Mouse (Mus musculus) forebrain, embryonic 12.5 days (tissue): ENCODE measurements at regions not wholly inside any gene's neighbourhood (a gene's known extent, or its start where the extent isn't known, plus 50 kb on each side); places are given as distances from the start of the nearest gene placed in this dataset.
A peak's percentile ranks its signal among the peaks of the same experiment; 100 is the strongest.

Experiments
- ATAC-seq: fragments of 200-750 bp; cut with Nextera tagmentation; 2 replicates; pipeline ENCODE4 v1.8.0; 2017; ENCODE audit warnings: moderate TSS enrichment; ENCODE audit not compliant: low FRiP score
- H3K27ac ChIP-seq: fragments of 300-500 bp; sonication (generic); 2 replicates; pipeline ENCODE4 v1.5.1; 2016; ENCODE audit warnings: mild to moderate bottlenecking
- H3K27me3 ChIP-seq: fragments of 300-500 bp; sonication (generic); 2 replicates; pipeline ENCODE4 v1.6.1; 2016; ENCODE audit warnings: mild to moderate bottlenecking
- H3K36me3 ChIP-seq: fragments of 300-500 bp; sonication (generic); replicated peaks from 2 replicates; pipeline ENCODE4 v1.6.1; 2016; ENCODE audit warnings: mild to moderate bottlenecking
- H3K4me1 ChIP-seq: fragments of 300-500 bp; sonication (generic); 2 replicates; pipeline ENCODE4 v1.6.1; 2016
- H3K4me2 ChIP-seq: fragments of 300-500 bp; sonication (generic); 2 replicates; pipeline ENCODE4 v1.6.1; 2016; ENCODE audit warnings: mild to moderate bottlenecking, moderate library complexity
- H3K4me3 ChIP-seq: fragments of 300-500 bp; sonication (generic); replicated peaks from 2 replicates; pipeline ENCODE4 v1.5.1; 2016; ENCODE audit warnings: mild to moderate bottlenecking
- H3K9ac ChIP-seq: fragments of 300-500 bp; sonication (generic); 2 replicates; pipeline ENCODE4 v1.6.1; 2016; ENCODE audit warnings: mild to moderate bottlenecking
- H3K9me3 ChIP-seq: fragments of 300-500 bp; sonication (generic); 2 replicates; pipeline ENCODE4 v1.6.1; 2016
- WGBS: fragments of 180-500 bp; shearing (Covaris S2); methylation state at CpG from one replicate; pipeline ENCODE4 v1.1.7; 2016; 5-methylcytosine and 5-hydroxymethylcytosine counted together

DNA sequence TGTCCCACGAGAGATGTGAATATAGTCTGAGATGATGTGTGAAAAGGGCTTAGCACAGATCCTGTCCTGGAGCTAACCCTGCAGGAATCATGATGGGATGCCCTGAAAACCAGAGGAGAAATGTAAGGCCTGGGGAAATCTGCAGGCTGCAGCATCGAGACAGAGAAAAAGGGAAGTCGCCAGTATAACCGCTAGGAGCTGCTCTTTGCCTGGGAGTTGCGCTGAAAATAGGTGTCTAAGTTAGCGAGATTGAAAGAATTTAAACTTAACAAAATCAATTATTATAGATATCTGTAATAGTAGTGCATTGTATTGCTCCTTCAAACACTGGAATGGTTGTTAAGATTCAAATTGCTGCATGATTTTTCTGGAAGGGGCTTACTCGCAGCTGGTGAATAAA, 155.5 kb upstream of the Pdcd1 start:
- no peaks in the 10 kb centered on the region for H3K4me1 ChIP-seq
- H3K27me3 ChIP-seq: no peaks in the 10 kb centered on the region
- no peak overlapping the region for H3K4me2 ChIP-seq
- no peak for ATAC-seq
- H3K27ac ChIP-seq: no peak overlapping the region
- 89% methylated on average over 7 of the region's 7 CpGs for WGBS
- H3K9ac ChIP-seq: no peak overlapping the region
- no peaks in the 10 kb centered on the region for H3K9me3 ChIP-seq
- H3K36me3 ChIP-seq: no peaks in the 10 kb centered on the region
- H3K4me3 ChIP-seq: no peak overlapping the region

DNA sequence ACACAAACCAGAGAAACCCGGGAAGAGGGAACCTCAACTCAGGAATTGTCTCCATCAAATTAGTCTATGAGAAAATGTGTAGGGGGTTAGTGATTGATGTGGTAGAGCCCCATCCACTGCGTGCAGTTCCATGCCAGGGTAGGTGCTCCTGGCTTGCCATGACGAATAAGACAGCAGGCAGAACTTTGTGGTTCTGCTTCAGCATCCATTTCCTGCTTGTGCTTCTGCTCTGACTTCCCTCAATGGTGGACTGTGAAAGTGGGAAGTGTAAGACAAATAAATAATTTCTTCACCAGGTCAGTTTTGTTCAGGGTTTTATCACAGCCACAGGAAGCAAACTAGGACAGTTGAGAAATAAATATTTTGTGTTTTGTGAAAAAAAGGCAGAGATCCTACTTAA, 150.9 kb upstream of the Pdcd1 start:
- H3K27ac ChIP-seq: no peak overlapping the region
- H3K36me3 ChIP-seq: no peaks in the 10 kb centered on the region
- H3K27me3 ChIP-seq: no peaks in the 10 kb centered on the region
- ATAC-seq: no peak
- 91% methylated on average over 3 of the region's 3 CpGs for WGBS
- no peaks in the 10 kb centered on the region for H3K4me1 ChIP-seq
- H3K4me3 ChIP-seq: no peak overlapping the region
- H3K9ac ChIP-seq: no peak overlapping the region
- no peaks in the 10 kb centered on the region for H3K9me3 ChIP-seq
- H3K4me2 ChIP-seq: no peak overlapping the region

GRCm38 (mm10) chr1:94183876-94184275, 131.5 kb upstream of the Pdcd1 start:
- Histone ChIP-seq H3K27ac (no peak overlapping the region), H3K4me1 (no peaks in the 10 kb centered on the region), H3K4me2 (no peak overlapping the region), H3K36me3 (no peaks in the 10 kb centered on the region), H3K27me3 (no peaks in the 10 kb centered on the region), H3K9ac (no peak overlapping the region), H3K4me3 (no peak overlapping the region), H3K9me3 (no peaks in the 10 kb centered on the region)
- ATAC-seq: no peak
- 81% methylated on average over 2 of the region's 2 CpGs for WGBS

DNA sequence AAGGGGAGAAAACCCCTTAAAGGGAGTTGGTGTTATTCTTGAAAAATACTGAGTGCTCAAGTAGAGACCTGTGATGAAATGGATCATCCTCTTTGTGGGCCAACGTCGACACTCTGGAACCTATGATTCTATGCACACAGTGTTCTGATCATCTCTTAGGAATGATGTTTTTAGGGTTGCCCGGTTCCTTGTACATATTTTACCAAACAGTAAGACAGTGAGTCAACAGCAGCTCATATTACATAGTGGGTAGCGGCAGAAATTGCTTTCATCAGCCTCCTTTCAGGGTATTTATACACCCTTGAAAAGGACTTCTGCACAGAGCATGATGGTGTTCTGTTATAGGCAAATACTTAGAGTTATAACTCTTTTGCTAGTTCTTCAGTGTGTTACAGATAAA, 97.6 kb upstream of the Pdcd1 start:
- no peaks in the 10 kb centered on the region for H3K9me3 ChIP-seq

DNA sequence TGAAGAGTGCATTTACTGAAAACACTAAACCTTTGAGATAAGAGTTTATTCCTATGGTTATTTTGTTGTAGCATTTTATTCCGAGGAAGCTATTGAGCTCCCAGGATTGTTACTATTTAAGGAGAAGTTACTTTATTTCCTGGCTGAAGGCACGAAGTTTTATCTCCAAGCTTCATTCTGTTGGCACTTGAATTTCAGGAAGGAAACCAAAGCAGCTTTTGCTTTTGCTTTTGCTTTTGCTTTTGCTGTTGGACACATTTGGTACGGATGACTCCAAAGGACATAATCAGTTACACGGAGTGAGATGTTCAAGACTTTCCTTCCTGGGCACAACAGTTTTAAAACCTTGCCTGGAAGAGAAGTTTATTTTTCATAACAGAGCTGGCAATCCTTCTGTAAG, 94.7 kb upstream of the Pdcd1 start:
- H3K36me3 ChIP-seq: no peaks in the 10 kb centered on the region
- H3K9ac ChIP-seq: no peak overlapping the region
- H3K4me2 ChIP-seq: no peak overlapping the region
- no peak for ATAC-seq
- no peak overlapping the region for H3K27ac ChIP-seq
- no peaks in the 10 kb centered on the region for H3K9me3 ChIP-seq
- 90% methylated on average over 4 of the region's 4 CpGs for WGBS
- no peak overlapping the region for H3K4me3 ChIP-seq
- H3K27me3 ChIP-seq: no peaks in the 10 kb centered on the region
- no peaks in the 10 kb centered on the region for H3K4me1 ChIP-seq

More for the DNA sequence above, 97.6 kb upstream of the Pdcd1 start:
- WGBS: 94% methylated on average over 4 of the region's 4 CpGs
- no peaks in the 10 kb centered on the region for H3K4me1 ChIP-seq
- ATAC-seq: no peak
- H3K9ac ChIP-seq: no peak overlapping the region
- no peaks in the 10 kb centered on the region for H3K27me3 ChIP-seq
- no peak overlapping the region for H3K27ac ChIP-seq
- H3K4me2 ChIP-seq: no peak overlapping the region
- H3K4me3 ChIP-seq: no peak overlapping the region
- no peaks in the 10 kb centered on the region for H3K36me3 ChIP-seq

DNA sequence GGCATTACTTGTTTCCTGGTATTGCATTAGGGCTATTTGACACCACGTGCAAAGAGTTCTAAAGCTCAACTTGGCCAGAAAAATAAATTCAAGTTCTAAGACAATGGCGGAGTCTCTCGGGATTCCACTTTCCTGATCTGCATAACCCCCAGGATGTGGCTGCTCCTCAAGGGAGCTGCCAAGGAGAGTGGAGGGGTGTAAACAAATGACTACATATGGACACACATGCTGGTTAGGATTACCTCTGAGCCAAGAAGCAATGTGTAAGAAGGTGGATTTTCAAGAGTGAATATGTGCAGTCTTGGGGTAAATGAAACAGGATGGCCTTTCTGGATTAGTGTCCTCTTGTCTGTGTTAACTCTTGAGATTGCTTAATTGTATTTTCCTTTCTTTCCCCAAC, 88.2 kb upstream of the Pdcd1 start:
- Histone ChIP-seq H3K4me1 (no peaks in the 10 kb centered on the region), H3K4me3 (no peak overlapping the region), H3K4me2 (no peak overlapping the region), H3K9ac (no peak overlapping the region), H3K9me3 (no peaks in the 10 kb centered on the region), H3K36me3 (no peaks in the 10 kb centered on the region), H3K27ac (no peak overlapping the region), H3K27me3 (no peaks in the 10 kb centered on the region)
- WGBS: 70% methylated on average over 3 of the region's 3 CpGs
- no peak for ATAC-seq

DNA sequence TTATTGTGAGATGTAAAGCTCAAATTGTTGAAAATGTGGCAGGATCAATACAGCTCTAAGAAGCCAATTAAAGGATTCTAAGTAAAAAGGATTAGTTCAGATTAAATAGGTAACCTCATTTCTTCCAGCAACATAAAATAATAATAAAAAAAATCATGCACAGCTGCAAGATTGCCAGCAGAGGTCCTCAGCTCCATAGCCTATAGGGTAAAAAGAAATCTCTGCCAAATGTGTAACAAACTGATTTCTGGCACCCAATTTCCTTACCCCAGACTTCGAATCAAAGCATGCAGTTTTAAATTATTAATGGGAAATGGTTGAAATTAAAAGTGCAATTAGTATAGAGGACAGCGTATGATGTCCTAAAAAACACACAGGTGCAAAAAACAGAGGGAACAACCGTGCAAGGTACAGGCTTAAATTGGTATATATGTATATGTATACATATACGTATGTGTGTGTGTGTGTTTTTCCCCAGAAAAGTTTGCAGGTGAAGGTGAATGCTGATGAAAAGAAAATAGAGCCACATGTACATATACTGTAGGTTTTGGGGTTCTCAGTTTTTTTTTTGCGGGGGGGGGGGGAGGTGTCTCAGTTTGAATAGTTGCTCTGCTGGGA, 87.2 kb upstream of the Pdcd1 start:
- no peak overlapping the region for H3K27ac ChIP-seq
- 88% methylated on average over 5 of the region's 5 CpGs for WGBS
- H3K9ac ChIP-seq: no peak overlapping the region
- H3K4me3 ChIP-seq: no peak overlapping the region
- no peaks in the 10 kb centered on the region for H3K36me3 ChIP-seq
- H3K4me2 ChIP-seq: no peak overlapping the region
- H3K9me3 ChIP-seq: no peaks in the 10 kb centered on the region
- no peaks in the 10 kb centered on the region for H3K4me1 ChIP-seq
- no peaks in the 10 kb centered on the region for H3K27me3 ChIP-seq
- ATAC-seq: peak; percentile 55; the same call in 1 of the 2 replicates

DNA sequence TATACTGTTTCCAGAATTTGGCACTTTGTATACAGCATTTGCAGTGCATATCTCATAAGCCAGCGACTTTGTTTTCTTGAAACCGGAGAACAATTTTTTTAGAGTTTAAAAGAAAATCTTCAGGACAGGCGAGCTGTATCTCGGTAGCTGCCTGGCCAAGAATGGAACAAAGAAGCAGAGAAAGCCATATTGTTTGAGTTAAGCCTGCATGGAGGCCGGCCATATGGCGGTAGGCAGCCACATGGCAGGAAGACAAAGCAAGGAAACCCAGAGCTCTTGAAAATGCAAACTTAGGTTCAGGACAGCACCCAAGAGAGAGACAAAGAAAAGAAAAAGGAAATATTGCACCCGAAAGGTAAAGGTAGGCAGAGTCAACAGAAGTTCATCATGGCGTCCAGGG, 84.4 kb upstream of the Pdcd1 start:
- Histone ChIP-seq H3K9me3 (no peaks in the 10 kb centered on the region), H3K9ac (no peak overlapping the region), H3K4me1 (no peaks in the 10 kb centered on the region), H3K4me2 (no peak overlapping the region), H3K36me3 (no peaks in the 10 kb centered on the region), H3K4me3 (no peak overlapping the region), H3K27ac (no peak overlapping the region), H3K27me3 (no peaks in the 10 kb centered on the region)
- WGBS: 82% methylated on average over 8 of the region's 8 CpGs
- no peak for ATAC-seq
